In genomic region chr13:11636383-11636782, GRCm38 (mm10) we compare ENCODE assay signal across 17 mouse cellular contexts.
DNase-seq lines count a peak whose midpoint lies in the region.
"Had no signal": no experiment of that assay in that cellular context is flagged by ENCODE, and none has a peak within 500 bp of the region (broad histone marks: within the 10 kb centered on the region; RNA-seq: fewer than 3 reads in every experiment).

No protein-coding gene starts in this region.

- peak; percentile 53 for DNase-seq in layer of hippocampus, adult 11-12 months (ENCODE audit: low spot score)
- no peak for DNase-seq in layer of hippocampus, postnatal 10 days (ENCODE audit: low spot score in 2 of 2)
- DNase-seq in right cerebral cortex, adult 2 months (ENCODE audit: low spot score in 2 of 2): peak; percentile 37 to 39
- DNase-seq in right cerebral cortex, postnatal 14 days: no peak
- peak; percentile 43 for DNase-seq in layer of hippocampus, adult 9-10 months (ENCODE audit: low spot score)
- DNase-seq in lung, postnatal 25 days (ENCODE audit: low spot score): no peak
- no peak for DNase-seq in gastrocnemius, postnatal 4 days (ENCODE audit: low spot score in 2 of 2)
- DNase-seq: adrenal gland, postnatal 14 days; cerebellum, adult 11-12 months; cerebellum, postnatal 10 days; heart, postnatal 14 days; kidney, adult 11 months; kidney, postnatal 25 days; left cerebral cortex, postnatal 4 days; liver, embryonic 13.5 days; lung, adult 18-20 months; thymus, postnatal 4 days had no signal

Comparison
In these comparisons a context has a peak if more than half of its experiments do, and no peak if none do; other contexts are left out.
1. DNase-seq: peak in layer of hippocampus, adult 11-12 months (single experiment), right cerebral cortex, adult 2 months (2 of 2) and layer of hippocampus, adult 9-10 months (single experiment); none in layer of hippocampus, postnatal 10 days (0 of 2), right cerebral cortex, postnatal 14 days (single experiment), lung, postnatal 25 days (single experiment) and gastrocnemius, postnatal 4 days (0 of 2).